Mouse (Mus musculus) heart, adult 9 months (tissue): Measurements from ENCODE around the gene Gm38100.

Experiments used
- DNase-seq, 2 experiments: peaks; one replicate each; pipeline ENCODE4 v3.0.0; 2022; ENCODE audit warnings: low spot score in 2 of 2

Gm38100 gene

GRCm38 (mm10) chr1:175967004-175967745 lies 47.0 kb downstream of the Gm38100 start:
- no peak for DNase-seq

DNA sequence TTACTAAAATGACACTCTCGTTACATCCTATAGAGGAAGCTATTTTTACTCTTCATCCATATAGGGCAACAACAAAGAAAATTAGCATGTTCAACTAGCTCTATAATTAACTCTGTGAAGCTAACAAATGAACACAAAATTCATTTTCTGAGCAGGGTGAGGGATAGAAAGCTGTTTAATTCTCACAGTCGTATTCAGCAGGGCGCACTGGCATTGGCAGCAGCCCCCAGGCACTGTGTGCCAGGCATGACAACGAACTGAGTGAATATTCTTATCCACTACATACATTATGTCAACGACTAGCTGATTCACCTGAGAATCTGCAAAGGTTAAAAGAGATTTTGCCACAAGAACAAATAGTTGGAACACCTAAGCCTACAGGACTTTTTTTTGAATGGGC lies 50.6 kb downstream of the Gm38100 start:
- DNase-seq = no peak
